Mouse (Mus musculus): Measurements from ENCODE around the gene Ankrd23. TPM values are rescaled to one million over a fixed set of nuclear protein-coding genes. Genes with fewer than 3 reads are reported as not detected.

Ankrd23 gene
- polyA plus RNA-seq, 1 experiment from 2014 or later, result 19.5 TPM

GRCm38 (mm10) chr1:36539186-36539585 lies 2.5 kb upstream of the Ankrd23 start, which contains the start of gene Gm42417:
Gene Gm42417, minus strand, starts transcription at chr1:36539429.
- H3K9ac ChIP-seq, result no peak within 1 kb of the TSS
- no peak within 1 kb of the TSS for H3K4me3 ChIP-seq
- WGBS, result 38% methylated on average over 9 of the region's 9 CpGs
- no peak within 1 kb of the TSS for H3K4me2 ChIP-seq
- H3K27me3 ChIP-seq, result no peaks in the 10 kb centered on the region
- peaks cover 12% of the 10 kb centered on the region for H3K4me1 ChIP-seq
- H3K36me3 ChIP-seq, result peaks cover 55% of the 10 kb centered on the region
- no peak for ATAC-seq (ENCODE audit: insufficient number of reproducible peaks, low FRiP score, low TSS enrichment, low read depth)
- H3K27ac ChIP-seq, result no peak within 1 kb of the TSS
- H3K9me3 ChIP-seq, result no peaks in the 10 kb centered on the region

- Histone ChIP-seq H3K27ac (no peak overlapping the region), H3K4me2 (no peak overlapping the region), H3K4me3 (no peak overlapping the region), H3K36me3 (peaks cover 57% of the 10 kb centered on the region), H3K27me3 (no peaks in the 10 kb centered on the region), H3K9ac (no peak overlapping the region), H3K4me1 (peaks cover 14% of the 10 kb centered on the region), H3K9me3 (no peaks in the 10 kb centered on the region)
- ATAC-seq (ENCODE audit: insufficient number of reproducible peaks, low FRiP score, low TSS enrichment, low read depth), result no peak
- WGBS, result 84% methylated on average over 4 of the region's 4 CpGs
Observed at GRCm38 (mm10) chr1:36538727-36539126, 2.0 kb upstream of the Ankrd23 start.

GRCm38 (mm10) chr1:36536397-36536728 lies 320 bp downstream of the Ankrd23 start:
- WGBS, result 75% methylated on average over 8 of the region's 8 CpGs
- Histone ChIP-seq H3K36me3 (peaks cover 54% of the 10 kb centered on the region), H3K9ac (no peak overlapping the region), H3K9me3 (no peaks in the 10 kb centered on the region), H3K4me1 (peaks cover 16% of the 10 kb centered on the region), H3K4me3 (no peak overlapping the region), H3K27me3 (no peaks in the 10 kb centered on the region), H3K27ac (no peak overlapping the region), H3K4me2 (no peak overlapping the region)
- no peak for ATAC-seq (ENCODE audit: insufficient number of reproducible peaks, low FRiP score, low TSS enrichment, low read depth)

- 78% methylated on average over 11 of the region's 11 CpGs for WGBS
- Histone ChIP-seq H3K4me3 (no peak overlapping the region), H3K27ac (no peak overlapping the region), H3K9me3 (no peaks in the 10 kb centered on the region), H3K4me1 (peaks cover 16% of the 10 kb centered on the region), H3K4me2 (no peak overlapping the region), H3K36me3 (peaks cover 54% of the 10 kb centered on the region), H3K27me3 (no peaks in the 10 kb centered on the region), H3K9ac (no peak overlapping the region)
- ATAC-seq (ENCODE audit: insufficient number of reproducible peaks, low FRiP score, low TSS enrichment, low read depth), result no peak
Observed at GRCm38 (mm10) chr1:36535477-36536396, 946 bp downstream of the Ankrd23 start.

- H3K4me3 ChIP-seq, result no peak overlapping the region
- no peak for ATAC-seq (ENCODE audit: insufficient number of reproducible peaks, low FRiP score, low TSS enrichment, low read depth)
- 65% methylated on average over 6 of the region's 6 CpGs for WGBS
- H3K4me1 ChIP-seq, result peaks cover 16% of the 10 kb centered on the region
- peak overlapping the region; percentile 22 for H3K27ac ChIP-seq
- peaks cover 44% of the 10 kb centered on the region for H3K36me3 ChIP-seq
- H3K27me3 ChIP-seq, result no peaks in the 10 kb centered on the region
- no peaks in the 10 kb centered on the region for H3K9me3 ChIP-seq
- H3K9ac ChIP-seq, result no peak overlapping the region
- H3K4me2 ChIP-seq, result no peak overlapping the region
Observed at GRCm38 (mm10) chr1:36534595-36535058, 2.1 kb downstream of the Ankrd23 start.

- Histone ChIP-seq H3K27ac (peak overlapping the region; percentile 18), H3K9ac (no peak overlapping the region), H3K9me3 (no peaks in the 10 kb centered on the region), H3K4me3 (no peak overlapping the region), H3K36me3 (peaks cover 34% of the 10 kb centered on the region), H3K27me3 (no peaks in the 10 kb centered on the region), H3K4me1 (peaks cover 16% of the 10 kb centered on the region), H3K4me2 (no peak overlapping the region)
- WGBS, result 75% methylated on average over 6 of the region's 6 CpGs
- no peak for ATAC-seq (ENCODE audit: insufficient number of reproducible peaks, low FRiP score, low TSS enrichment, low read depth)
Observed at GRCm38 (mm10) chr1:36533546-36533945, 3.1 kb downstream of the Ankrd23 start.

GRCm38 (mm10) chr1:36531461-36531860 lies 5.2 kb downstream of the Ankrd23 start:
- Histone ChIP-seq H3K27me3 (no peaks in the 10 kb centered on the region), H3K4me2 (no peak overlapping the region), H3K9ac (no peak overlapping the region), H3K36me3 (peaks cover 23% of the 10 kb centered on the region), H3K4me3 (no peak overlapping the region), H3K27ac (no peak overlapping the region), H3K4me1 (peaks cover 16% of the 10 kb centered on the region), H3K9me3 (no peaks in the 10 kb centered on the region)
- no peak for ATAC-seq (ENCODE audit: insufficient number of reproducible peaks, low FRiP score, low TSS enrichment, low read depth)
- WGBS, result 89% methylated on average over 12 of the region's 12 CpGs

GRCm38 (mm10) chr1:36530962-36531361 lies 5.7 kb downstream of the Ankrd23 start:
- Histone ChIP-seq H3K9ac (no peak overlapping the region), H3K36me3 (peaks cover 20% of the 10 kb centered on the region), H3K27ac (no peak overlapping the region), H3K4me3 (no peak overlapping the region), H3K4me2 (no peak overlapping the region), H3K27me3 (no peaks in the 10 kb centered on the region), H3K9me3 (no peaks in the 10 kb centered on the region), H3K4me1 (peaks cover 16% of the 10 kb centered on the region)
- WGBS, result 88% methylated on average over 7 of the region's 7 CpGs
- ATAC-seq (ENCODE audit: insufficient number of reproducible peaks, low FRiP score, low TSS enrichment, low read depth), result no peak

- Histone ChIP-seq H3K9ac (no peak overlapping the region), H3K36me3 (peaks cover 25% of the 10 kb centered on the region), H3K4me1 (peaks cover 16% of the 10 kb centered on the region), H3K4me2 (no peak overlapping the region), H3K4me3 (no peak overlapping the region), H3K9me3 (no peaks in the 10 kb centered on the region), H3K27me3 (no peaks in the 10 kb centered on the region), H3K27ac (no peak overlapping the region)
- ATAC-seq (ENCODE audit: insufficient number of reproducible peaks, low FRiP score, low TSS enrichment, low read depth), result peak; percentile 44; the same call in 1 of the 2 replicates
- WGBS, result 72% methylated on average over 8 of the region's 8 CpGs
Observed at GRCm38 (mm10) chr1:36530485-36530884, 6.2 kb downstream of the Ankrd23 start.

GRCm38 (mm10) chr1:36529875-36530274 lies 6.8 kb downstream of the Ankrd23 start:
- Histone ChIP-seq H3K36me3 (peaks cover 31% of the 10 kb centered on the region), H3K9ac (no peak overlapping the region), H3K27ac (no peak overlapping the region), H3K9me3 (no peaks in the 10 kb centered on the region), H3K27me3 (no peaks in the 10 kb centered on the region), H3K4me3 (no peak overlapping the region), H3K4me2 (no peak overlapping the region), H3K4me1 (peaks cover 13% of the 10 kb centered on the region)
- ATAC-seq (ENCODE audit: insufficient number of reproducible peaks, low FRiP score, low TSS enrichment, low read depth), result no peak
- 90% methylated on average over 4 of the region's 4 CpGs for WGBS

- Histone ChIP-seq H3K27me3 (no peaks in the 10 kb centered on the region), H3K36me3 (peaks cover 36% of the 10 kb centered on the region), H3K9ac (no peak overlapping the region), H3K4me2 (no peak overlapping the region), H3K9me3 (no peaks in the 10 kb centered on the region), H3K4me1 (peaks cover 8% of the 10 kb centered on the region), H3K4me3 (no peak overlapping the region), H3K27ac (no peak overlapping the region)
- 83% methylated on average over 4 of the region's 4 CpGs for WGBS
- no peak for ATAC-seq (ENCODE audit: insufficient number of reproducible peaks, low FRiP score, low TSS enrichment, low read depth)
Observed at GRCm38 (mm10) chr1:36529274-36529673, 7.4 kb downstream of the Ankrd23 start.

GRCm38 (mm10) chr1:36528351-36528750 lies 8.3 kb downstream of the Ankrd23 start:
- Histone ChIP-seq H3K4me1 (peaks cover 10% of the 10 kb centered on the region), H3K9ac (no peak overlapping the region), H3K9me3 (no peaks in the 10 kb centered on the region), H3K27me3 (no peaks in the 10 kb centered on the region), H3K36me3 (peaks cover 37% of the 10 kb centered on the region), H3K27ac (no peak overlapping the region), H3K4me3 (no peak overlapping the region), H3K4me2 (no peak overlapping the region)
- no peak for ATAC-seq (ENCODE audit: insufficient number of reproducible peaks, low FRiP score, low TSS enrichment, low read depth)
- 6% methylated on average over 1 of the region's 1 CpGs for WGBS

All from limb, embryonic 15.5 days (tissue).